Mouse (Mus musculus): ENCODE data around the gene Sult1a1.

Gene Sult1a1

DNA sequence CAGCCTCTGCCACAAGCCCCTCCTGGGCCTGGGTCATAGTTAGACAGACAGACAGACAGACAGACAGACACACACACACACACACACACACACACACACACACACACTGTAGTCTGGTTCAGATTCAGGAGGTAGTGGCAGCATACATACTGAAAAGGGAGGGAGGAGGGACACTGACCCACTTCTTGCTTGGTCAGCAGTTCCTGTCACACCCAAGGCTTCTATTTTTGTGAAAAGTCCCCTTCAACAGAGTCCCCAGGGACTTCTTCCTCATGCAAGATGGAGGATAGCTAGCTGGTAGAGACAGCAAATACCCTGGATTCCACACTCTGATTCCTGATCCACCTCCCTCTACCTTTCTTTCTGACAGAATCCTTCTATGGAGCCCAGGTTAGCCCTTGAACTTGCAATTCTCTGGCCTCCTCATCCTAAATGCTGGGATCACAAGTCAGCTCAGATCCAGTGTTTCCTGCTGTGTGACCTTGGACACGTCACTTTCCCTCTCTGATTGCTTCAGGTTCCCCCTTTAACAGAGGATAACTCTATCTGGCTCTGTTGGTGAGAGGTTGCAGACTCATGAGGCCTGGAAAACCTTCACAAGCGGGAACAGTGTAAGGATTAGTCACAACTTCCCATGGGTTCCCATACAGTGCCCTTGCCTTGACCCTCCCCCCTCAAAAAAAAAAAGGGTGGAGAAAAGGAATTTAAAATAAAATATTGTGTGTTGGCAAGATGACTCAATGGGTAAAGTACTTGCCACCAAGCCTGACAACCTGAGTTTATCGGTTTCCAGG lies 50.2 kb downstream of the Sult1a1 start:
- intact Hi-C loops (cut with DNase I): no loop called here

DNA sequence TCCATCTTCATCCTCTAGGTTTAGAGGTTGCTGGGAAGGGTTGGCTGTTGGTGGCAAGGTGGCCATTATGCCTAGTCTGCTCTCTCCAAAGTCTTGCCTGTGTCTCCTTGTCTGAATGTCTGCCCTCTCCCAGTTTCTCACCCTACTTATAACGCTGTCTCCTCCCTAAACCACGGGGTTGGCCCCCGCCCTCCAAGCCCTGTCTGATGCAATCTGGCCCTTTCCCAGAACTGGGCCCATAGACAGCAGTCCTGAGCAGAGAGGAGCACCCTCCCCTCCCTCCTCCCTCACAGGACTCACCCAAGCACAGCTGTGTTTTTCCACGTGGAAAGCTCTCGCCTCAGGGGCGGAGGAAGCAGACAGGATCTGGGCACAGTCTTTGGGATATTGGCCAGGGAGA lies 50.9 kb downstream of the Sult1a1 start:
- intact Hi-C loops (cut with DNase I): no loop called here

DNA sequence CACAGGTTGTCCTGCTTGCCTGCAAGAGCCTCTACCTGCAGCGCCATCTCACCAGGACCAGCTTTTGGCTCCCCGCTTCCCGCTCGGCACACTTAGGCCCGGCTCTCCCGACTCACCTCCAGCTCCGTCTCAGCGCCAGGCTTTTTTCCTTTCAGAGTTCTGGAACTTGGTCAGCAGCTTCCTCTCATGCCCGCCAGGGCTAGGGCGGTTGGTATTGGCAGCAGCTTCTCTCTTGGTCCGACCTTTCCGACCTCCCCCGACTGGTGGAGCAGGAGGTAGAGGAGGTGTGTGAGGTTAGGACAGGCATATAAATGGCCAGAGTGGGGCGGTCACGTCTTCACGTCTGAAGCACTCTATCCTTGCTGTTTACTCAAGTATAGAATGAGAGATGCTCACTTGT lies 51.5 kb downstream of the Sult1a1 start:
- intact Hi-C loops (cut with DNase I): no loop called here

DNA sequence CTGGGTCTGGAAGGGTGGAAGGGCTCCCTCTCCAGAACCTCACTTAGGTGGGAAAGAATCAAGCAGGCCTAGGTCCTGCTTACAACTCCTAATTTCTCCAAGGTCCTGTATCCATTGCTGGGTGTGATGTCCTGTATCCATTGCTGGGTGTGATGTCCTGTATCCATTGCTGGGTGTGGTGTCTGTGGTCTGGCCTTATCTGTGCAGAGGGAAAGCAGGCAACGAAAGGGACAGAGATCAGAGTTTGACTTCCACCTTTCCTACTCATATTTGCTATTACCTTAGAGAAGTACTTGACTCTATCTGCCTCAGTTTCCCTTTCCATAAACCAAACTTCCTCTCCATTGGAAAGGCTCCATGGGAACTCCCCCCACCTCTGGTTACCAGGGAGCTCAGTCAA lies 52.9 kb downstream of the Sult1a1 start:
- intact Hi-C loops (cut with DNase I): no loop called here
